ENCODE assay signal across 9 mouse cellular contexts in the genomic region with DNA sequence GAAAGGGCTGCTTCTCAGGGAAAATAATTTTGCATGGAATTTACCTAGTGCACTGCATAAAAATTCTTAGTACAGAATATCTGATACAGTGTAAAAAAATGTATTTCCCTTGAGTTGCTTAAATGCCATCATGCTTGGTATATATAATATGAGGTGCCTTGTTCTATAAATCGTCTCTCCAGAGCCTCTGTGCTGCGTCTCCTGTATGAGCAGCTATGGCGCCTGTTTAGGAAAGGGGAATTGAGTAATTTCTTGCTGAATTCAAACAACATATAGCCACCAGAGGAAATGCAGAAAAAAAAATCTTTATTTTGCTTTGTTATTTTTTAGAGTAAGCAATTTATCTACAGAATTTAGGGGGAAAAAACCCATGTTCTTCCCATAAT.
DNase-seq lines count a peak whose midpoint lies in the region; ATAC-seq and TF ChIP-seq lines count a peak whose summit lies in the region.
"Had no signal": no experiment of that assay in that cellular context is flagged by ENCODE, and none has a peak within 500 bp of the region (broad histone marks: within the 10 kb centered on the region; RNA-seq: fewer than 3 reads in every experiment).

No protein-coding gene starts in this region.

- intact Hi-C loops in gastrocnemius, adult 2 months (cut with DNase I), result loop anchor here (5.0 kb wide), 1 partner anchor 106 kb away; no protein-coding TSS in a partner anchor

- H3K4me1 ChIP-seq in kidney, embryonic 15.5 days, result peaks cover 10% of the 10 kb centered on the region
- peaks cover 8 to 39% of the 10 kb centered on the region in 2 experiments for H3K4me1 ChIP-seq in CH12.LX (ENCODE audit: control insufficient read depth in 1 of 2, insufficient read depth in 2 of 2)
- peaks cover 2% of the 10 kb centered on the region; the same call in 1 of the 2 replicates for H3K4me1 ChIP-seq in liver, embryonic 15.5 days (replicated peaks)
- 0 out of 2 replicates have a peak, but pooled peaks cover 4% of the 10 kb centered on the region for H3K4me1 ChIP-seq in forebrain, postnatal 0 days (ENCODE audit: insufficient read depth)

- in situ Hi-C loops in CH12.LX (cut with MboI; ENCODE audit: low pct_ligation_motif_present, low pct_unique_long_range_greater_than_20kb, low sequenced_read_pairs), result no loop called here

- no peaks in the 10 kb centered on the region for H3K79me2 ChIP-seq in CH12.LX (replicated peaks; ENCODE audit: control insufficient read depth, extremely low read depth, insufficient read depth, poor library complexity, severe bottlenecking)

- H3K9ac ChIP-seq in kidney, embryonic 15.5 days, result no peak overlapping the region
- no peak overlapping the region for H3K9ac ChIP-seq in CH12.LX (ENCODE audit: insufficient read depth, low read depth)
- no peak overlapping the region for H3K9ac ChIP-seq in liver, embryonic 15.5 days
- no peak overlapping the region for H3K9ac ChIP-seq in forebrain, postnatal 0 days
- H3K9ac ChIP-seq: embryonic facial prominence, embryonic 12.5 days had no signal

- dilution Hi-C loops in CH12.LX (cut with MboI; ENCODE audit: extremely low pct_ligation_motif_present, extremely low pct_unique_long_range_greater_than_20kb, low sequenced_read_pairs), result no loop called here

- peak overlapping the region; percentile 78 for H3K27ac ChIP-seq in gastrocnemius, adult 2 months
- no peak overlapping the region for H3K27ac ChIP-seq in kidney, embryonic 15.5 days
- H3K27ac ChIP-seq in CH12.LX (ENCODE audit: insufficient read depth, low read depth), result no peak overlapping the region
- H3K27ac ChIP-seq in liver, embryonic 15.5 days (replicated peaks), result no peak overlapping the region
- no peak overlapping the region for H3K27ac ChIP-seq in forebrain, postnatal 0 days (ENCODE audit: low read depth, low read length)
- H3K27ac ChIP-seq: embryonic facial prominence, embryonic 12.5 days had no signal

- no peak for TF ChIP-seq CTCF in gastrocnemius, adult 2 months (IDR thresholded peaks at IDR 0.05)
- no peak for TF ChIP-seq CTCF in CH12.LX (conservative IDR thresholded peaks at IDR 0.05 in 1 of 2, IDR thresholded peaks at IDR 0.05 in 1 of 2; ENCODE audit: low read depth in 2 of 2, low read length in 2 of 2)
- TF ChIP-seq CTCF in forebrain, postnatal 0 days (IDR thresholded peaks at IDR 0.05; ENCODE audit: low read depth), result no peak

- no peaks in the 10 kb centered on the region for H3K9me3 ChIP-seq in kidney, embryonic 15.5 days (replicated peaks)
- H3K9me3 ChIP-seq in CH12.LX (replicated peaks; ENCODE audit: low read length), result no peaks in the 10 kb centered on the region
- no peaks in the 10 kb centered on the region for H3K9me3 ChIP-seq in liver, embryonic 15.5 days (replicated peaks)
- H3K9me3 ChIP-seq in forebrain, postnatal 0 days (ENCODE audit: low read length), result no peaks in the 10 kb centered on the region
- H3K9me3 ChIP-seq: embryonic facial prominence, embryonic 12.5 days had no signal

- TF ChIP-seq EP300 in CH12.LX (IDR thresholded peaks at IDR 0.05; ENCODE audit: low read length), result no peak

- no peak for TF ChIP-seq POLR2A in CH12.LX (IDR thresholded peaks at IDR 0.05; ENCODE audit: low read depth, low read length)

- DNase-seq in gastrocnemius, adult 2 months, result no peak
- DNase-seq in gastrocnemius, postnatal 10 days, result no peak
- DNase-seq in kidney, postnatal 36 days, result no peak
- no peak for DNase-seq in CH12.LX (ENCODE audit: extremely low read depth)
- DNase-seq in Muller cell, postnatal 12 days (ENCODE audit: inconsistent ontology term), result no peak
- DNase-seq in forebrain, postnatal 0 days, result no peak

- H3K27me3 ChIP-seq in kidney, embryonic 15.5 days, result no peaks in the 10 kb centered on the region
- H3K27me3 ChIP-seq in CH12.LX (replicated peaks), result no peaks in the 10 kb centered on the region
- no peaks in the 10 kb centered on the region for H3K27me3 ChIP-seq in liver, embryonic 15.5 days
- no peaks in the 10 kb centered on the region for H3K27me3 ChIP-seq in forebrain, postnatal 0 days (ENCODE audit: insufficient read depth, low read length)
- H3K27me3 ChIP-seq: embryonic facial prominence, embryonic 12.5 days had no signal

- 44% methylated on average over 3 of the region's 3 CpGs for whole genome bisulfite sequencing in kidney, embryonic 15.5 days
- WGBS in liver, embryonic 15.5 days (ENCODE audit: insufficient replicate concordance), result 44% methylated on average over 3 of the region's 3 CpGs
- WGBS in forebrain, postnatal 0 days, result 81% methylated on average over 3 of the region's 3 CpGs

- H3K4me2 ChIP-seq in kidney, embryonic 15.5 days, result peak overlapping the region; percentile 30
- peak overlapping the region; percentile 99 for H3K4me2 ChIP-seq in CH12.LX (ENCODE audit: insufficient read depth, low read depth, poor library complexity, severe bottlenecking)
- H3K4me2 ChIP-seq in liver, embryonic 15.5 days, result peak overlapping the region; percentile 10; the same call in 1 of the 2 replicates
- no peak overlapping the region for H3K4me2 ChIP-seq in forebrain, postnatal 0 days (ENCODE audit: low read depth)

- peak overlapping the region; percentile 51 for H3K4me3 ChIP-seq in gastrocnemius, adult 2 months
- H3K4me3 ChIP-seq in kidney, embryonic 15.5 days (replicated peaks), result no peak overlapping the region
- no peak overlapping the region for H3K4me3 ChIP-seq in CH12.LX (replicated peaks in 1 of 3; ENCODE audit: low read depth in 2 of 3, low read length in 2 of 3, poor library complexity in 1 of 3)
- no peak overlapping the region for H3K4me3 ChIP-seq in liver, embryonic 15.5 days (replicated peaks)
- no peak overlapping the region for H3K4me3 ChIP-seq in forebrain, postnatal 0 days (ENCODE audit: low read depth, low read length)
- H3K4me3 ChIP-seq: embryonic facial prominence, embryonic 12.5 days had no signal

- ATAC-seq in kidney, embryonic 15.5 days (replicated peaks; ENCODE audit: low FRiP score), result no peak
- ATAC-seq in liver, embryonic 15.5 days (ENCODE audit: insufficient read depth), result no peak
- ATAC-seq in forebrain, postnatal 0 days, result no peak

- no peaks in the 10 kb centered on the region for H3K36me3 ChIP-seq in kidney, embryonic 15.5 days
- no peaks in the 10 kb centered on the region for H3K36me3 ChIP-seq in CH12.LX (replicated peaks in 1 of 2; ENCODE audit: control insufficient read depth in 1 of 2, insufficient read depth in 1 of 2, low read length in 1 of 2)
- H3K36me3 ChIP-seq in liver, embryonic 15.5 days (replicated peaks), result no peaks in the 10 kb centered on the region
- no peaks in the 10 kb centered on the region for H3K36me3 ChIP-seq in forebrain, postnatal 0 days (ENCODE audit: insufficient read depth)
- H3K36me3 ChIP-seq: embryonic facial prominence, embryonic 12.5 days had no signal

- no peak for TF ChIP-seq RAD21 in CH12.LX (IDR thresholded peaks at IDR 0.05; ENCODE audit: low read depth, low read length)

TF ChIP-seq in CH12.LX, 34 proteins besides CTCF, POLR2A, EP300 and RAD21:
- TF ChIP-seq CHD2 (IDR thresholded peaks at IDR 0.05; ENCODE audit: low read length) (no peak), E2F4 (IDR thresholded peaks at IDR 0.05; ENCODE audit: insufficient replicate concordance, low read depth, low read length) (no peak), IRF4 (IDR thresholded peaks at IDR 0.05; ENCODE audit: low read depth, low read length) (no peak), SMC3 (IDR thresholded peaks at IDR 0.05; ENCODE audit: low read depth, low read length) (no peak), SIN3A (IDR thresholded peaks at IDR 0.05; ENCODE audit: low read length) (no peak), MEF2A (IDR thresholded peaks at IDR 0.05; ENCODE audit: borderline replicate concordance, low read depth, low read length) (no peak), CHD1 (IDR thresholded peaks at IDR 0.05; ENCODE audit: low read depth, low read length) (no peak), BHLHE40 (IDR thresholded peaks at IDR 0.05; ENCODE audit: low read depth, low read length) (no peak), MAX (IDR thresholded peaks at IDR 0.05; ENCODE audit: low read length) (no peak), KAT2A (IDR thresholded peaks at IDR 0.05; ENCODE audit: insufficient replicate concordance, low read length) (no peak), TCF12 (IDR thresholded peaks at IDR 0.05; ENCODE audit: low read depth, low read length) (no peak), ELF1 (IDR thresholded peaks at IDR 0.05; ENCODE audit: low read depth, low read length) (no peak), POLR2AphosphoS2 (IDR thresholded peaks at IDR 0.05; ENCODE audit: low read depth, low read length) (no peak), HCFC1 (IDR thresholded peaks at IDR 0.05; ENCODE audit: low read depth, low read length) (no peak), MXI1 (IDR thresholded peaks at IDR 0.05; ENCODE audit: low read depth, low read length) (no peak), JUN (IDR thresholded peaks at IDR 0.05; ENCODE audit: insufficient read depth, low read depth, low read length) (no peak), GABPA (IDR thresholded peaks at IDR 0.05; ENCODE audit: insufficient replicate concordance, low read depth, low read length) (no peak), MAFK (IDR thresholded peaks at IDR 0.05; ENCODE audit: insufficient replicate concordance, low read length) (no peak), UBTF (IDR thresholded peaks at IDR 0.05; ENCODE audit: low read depth, low read length) (no peak)
